Mouse (Mus musculus): ENCODE data around the gene Scarf1. TPM values are rescaled to one million over a fixed set of nuclear protein-coding genes. Genes with fewer than 3 reads are reported as not detected.

The Scarf1 gene
- polyA plus RNA-seq, 1 experiment = 0.11 TPM

- Histone ChIP-seq H3K4me3 (ENCODE audit: insufficient read depth, poor library complexity, severe bottlenecking) (peak within 1 kb of the TSS; percentile 56), H3ac (ENCODE audit: control insufficient read depth, insufficient read length, low read depth) (peak within 1 kb of the TSS; percentile 86), H3K36me3 (ENCODE audit: control insufficient read depth, insufficient read depth) (no peaks in the 10 kb centered on the region), H3K79me2 (ENCODE audit: control insufficient read depth, insufficient read depth) (no peaks in the 10 kb centered on the region), H3K27me3 (ENCODE audit: control insufficient read depth, insufficient read depth, insufficient read length) (no peaks in the 10 kb centered on the region), H3K79me3 (ENCODE audit: low read depth) (no peaks in the 10 kb centered on the region)
- no peak for TF ChIP-seq MYOG (IDR thresholded peaks at IDR 0.05; ENCODE audit: control insufficient read depth, extremely low read depth, insufficient read length)
- no peak for TF ChIP-seq MYOD1 (IDR thresholded peaks at IDR 0.05; ENCODE audit: control insufficient read depth, insufficient read length, low read depth)
- TF ChIP-seq FOSL1 (IDR thresholded peaks at IDR 0.05; ENCODE audit: insufficient read depth, low read length, poor library complexity, severe bottlenecking) = no peak
- no peak for TF ChIP-seq CTCF (IDR thresholded peaks at IDR 0.05; ENCODE audit: control insufficient read depth, insufficient read depth, insufficient read length)
- TF ChIP-seq MAX (IDR thresholded peaks at IDR 0.05) = peak; percentile 91
- no peak for TF ChIP-seq CEBPB (IDR thresholded peaks at IDR 0.05; ENCODE audit: low read depth)
- no peak for TF ChIP-seq USF1 (IDR thresholded peaks at IDR 0.05; ENCODE audit: low read depth)
Observed at GRCm38 (mm10) chr11:75531469-75532242, 18.3 kb downstream of the Scarf1 start, which contains the start of gene Slc43a2. Slc43a2 (plus strand) TSS chr11:75531694.

DNA sequence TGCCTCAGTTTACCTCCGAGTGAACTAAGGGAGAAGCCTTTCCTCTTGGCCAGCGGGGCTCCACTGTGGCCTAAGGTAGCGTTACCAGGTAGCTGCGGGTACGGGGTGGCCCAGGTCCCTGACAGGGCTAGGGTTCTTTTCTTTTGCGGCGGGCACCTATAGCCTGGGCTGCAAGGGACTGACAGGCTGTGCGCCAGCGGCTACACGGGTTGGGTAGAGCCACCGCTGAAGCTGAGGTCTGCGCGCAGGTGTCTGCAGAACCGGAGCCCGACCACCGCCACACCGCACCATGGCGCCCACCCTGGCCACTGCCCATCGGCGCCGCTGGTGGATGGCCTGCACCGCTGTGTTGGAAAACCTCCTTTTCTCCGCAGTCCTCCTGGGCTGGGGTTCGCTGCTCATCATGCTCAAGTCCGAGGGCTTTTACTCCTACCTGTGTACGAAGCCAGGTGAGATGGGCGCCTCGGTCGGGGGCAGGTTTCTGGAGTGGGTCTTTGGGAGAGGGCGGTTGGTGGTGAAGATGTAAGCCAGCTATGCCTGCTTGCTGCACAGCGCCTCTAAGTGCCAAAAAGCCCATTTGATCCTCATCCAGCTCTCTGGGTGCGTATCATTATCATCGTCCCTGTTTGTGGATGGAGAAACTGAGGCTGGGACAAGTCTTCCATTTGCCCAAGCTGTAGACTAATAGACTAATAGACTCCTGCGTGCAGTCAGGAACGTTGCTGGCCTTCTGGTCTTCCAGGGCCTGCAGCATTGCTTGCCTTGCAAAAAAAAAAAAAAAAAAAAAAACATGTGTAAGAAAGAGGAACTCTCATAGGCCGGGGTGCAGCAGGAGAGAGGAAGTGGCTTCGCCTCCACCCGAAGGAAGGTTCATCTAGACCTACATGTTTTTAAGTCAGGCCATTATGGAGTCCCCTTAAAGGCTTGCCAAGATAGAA is 19.3 kb downstream of the Scarf1 start:
- no peak overlapping the region for H3K4me3 ChIP-seq (ENCODE audit: insufficient read depth, poor library complexity, severe bottlenecking)
- no peak overlapping the region for H3ac ChIP-seq (ENCODE audit: control insufficient read depth, insufficient read length, low read depth)
- H3K79me2 ChIP-seq (ENCODE audit: control insufficient read depth, insufficient read depth) = no peaks in the 10 kb centered on the region
- H3K36me3 ChIP-seq (ENCODE audit: control insufficient read depth, insufficient read depth) = no peaks in the 10 kb centered on the region
- TF ChIP-seq FOSL1 (IDR thresholded peaks at IDR 0.05; ENCODE audit: insufficient read depth, low read length, poor library complexity, severe bottlenecking) (no peak), MAX (IDR thresholded peaks at IDR 0.05) (no peak), CTCF (IDR thresholded peaks at IDR 0.05; ENCODE audit: control insufficient read depth, insufficient read depth, insufficient read length) (no peak), USF1 (IDR thresholded peaks at IDR 0.05; ENCODE audit: low read depth) (no peak), MYOG (IDR thresholded peaks at IDR 0.05; ENCODE audit: control insufficient read depth, extremely low read depth, insufficient read length) (no peak), MYOD1 (IDR thresholded peaks at IDR 0.05; ENCODE audit: control insufficient read depth, insufficient read length, low read depth) (no peak), CEBPB (IDR thresholded peaks at IDR 0.05; ENCODE audit: low read depth) (no peak)
- H3K27me3 ChIP-seq (ENCODE audit: control insufficient read depth, insufficient read depth, insufficient read length) = no peaks in the 10 kb centered on the region
- H3K79me3 ChIP-seq (ENCODE audit: low read depth) = no peaks in the 10 kb centered on the region

DNA sequence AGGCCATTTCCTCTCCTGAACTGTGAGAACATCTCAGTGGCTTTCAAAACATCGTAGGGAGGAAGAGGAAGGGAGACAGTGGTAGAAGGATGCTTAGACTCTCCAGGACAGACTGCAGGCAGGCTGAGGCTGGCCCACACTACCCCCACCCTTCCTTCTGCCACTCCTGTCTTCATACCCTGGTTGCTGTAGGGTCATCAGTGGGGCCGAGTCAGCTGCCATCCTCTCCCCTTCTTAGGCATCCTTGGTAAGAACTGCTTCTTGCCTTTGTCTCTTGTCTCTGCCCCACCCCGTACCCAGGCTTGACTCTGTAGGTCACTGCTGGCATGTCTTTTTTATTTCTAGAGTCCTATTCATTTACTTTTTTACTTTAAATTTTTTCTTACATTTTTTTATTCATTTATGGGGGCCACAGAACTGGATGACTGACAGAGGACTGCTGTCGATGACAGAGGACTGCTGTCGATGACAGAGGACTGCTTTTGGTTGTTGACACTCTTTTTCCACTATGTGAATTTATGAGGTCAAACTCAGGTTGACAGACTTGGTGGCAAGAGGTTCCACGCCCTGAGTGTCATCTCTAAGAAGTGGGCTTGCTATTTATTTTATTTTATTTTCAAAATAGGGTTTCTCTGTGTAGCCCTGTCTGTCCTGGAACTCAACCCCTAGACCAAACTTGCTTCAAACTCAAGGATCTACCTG is 20.1 kb downstream of the Scarf1 start:
- Histone ChIP-seq H3K36me3 (ENCODE audit: control insufficient read depth, insufficient read depth) (no peaks in the 10 kb centered on the region), H3ac (ENCODE audit: control insufficient read depth, insufficient read length, low read depth) (no peak overlapping the region), H3K79me2 (ENCODE audit: control insufficient read depth, insufficient read depth) (no peaks in the 10 kb centered on the region), H3K79me3 (ENCODE audit: low read depth) (no peaks in the 10 kb centered on the region), H3K4me3 (ENCODE audit: insufficient read depth, poor library complexity, severe bottlenecking) (no peak overlapping the region), H3K27me3 (ENCODE audit: control insufficient read depth, insufficient read depth, insufficient read length) (no peaks in the 10 kb centered on the region)
- TF ChIP-seq FOSL1 (IDR thresholded peaks at IDR 0.05; ENCODE audit: insufficient read depth, low read length, poor library complexity, severe bottlenecking) (no peak), USF1 (IDR thresholded peaks at IDR 0.05; ENCODE audit: low read depth) (no peak), CTCF (IDR thresholded peaks at IDR 0.05; ENCODE audit: control insufficient read depth, insufficient read depth, insufficient read length) (no peak), MYOD1 (IDR thresholded peaks at IDR 0.05; ENCODE audit: control insufficient read depth, insufficient read length, low read depth) (no peak)

- no peak for TF ChIP-seq MYOD1 (IDR thresholded peaks at IDR 0.05; ENCODE audit: control insufficient read depth, insufficient read length, low read depth)
- no peak for TF ChIP-seq CEBPB (IDR thresholded peaks at IDR 0.05; ENCODE audit: low read depth)
- no peak for TF ChIP-seq FOSL1 (IDR thresholded peaks at IDR 0.05; ENCODE audit: insufficient read depth, low read length, poor library complexity, severe bottlenecking)
- no peak for TF ChIP-seq MAX (IDR thresholded peaks at IDR 0.05)
- no peak for TF ChIP-seq CTCF (IDR thresholded peaks at IDR 0.05; ENCODE audit: control insufficient read depth, insufficient read depth, insufficient read length)
- no peak for TF ChIP-seq MYOG (IDR thresholded peaks at IDR 0.05; ENCODE audit: control insufficient read depth, extremely low read depth, insufficient read length)
- TF ChIP-seq USF1 (IDR thresholded peaks at IDR 0.05; ENCODE audit: low read depth) = no peak
- Histone ChIP-seq H3K27me3 (ENCODE audit: control insufficient read depth, insufficient read depth, insufficient read length) (no peaks in the 10 kb centered on the region), H3ac (ENCODE audit: control insufficient read depth, insufficient read length, low read depth) (no peak overlapping the region), H3K79me3 (ENCODE audit: low read depth) (no peaks in the 10 kb centered on the region), H3K79me2 (ENCODE audit: control insufficient read depth, insufficient read depth) (no peaks in the 10 kb centered on the region), H3K36me3 (ENCODE audit: control insufficient read depth, insufficient read depth) (no peaks in the 10 kb centered on the region), H3K4me3 (ENCODE audit: insufficient read depth, poor library complexity, severe bottlenecking) (no peak overlapping the region)
Observed at GRCm38 (mm10) chr11:75534286-75535033, 21.1 kb downstream of the Scarf1 start.
